Mouse (Mus musculus): Measurements from ENCODE around the gene C130032M10Rik.
"Not testable (repeated sequence)": the region's sequence is repeated elsewhere in the genome, so short reads cannot be mapped to it uniquely, and the experiment has no call there.

C130032M10Rik gene

DNA sequence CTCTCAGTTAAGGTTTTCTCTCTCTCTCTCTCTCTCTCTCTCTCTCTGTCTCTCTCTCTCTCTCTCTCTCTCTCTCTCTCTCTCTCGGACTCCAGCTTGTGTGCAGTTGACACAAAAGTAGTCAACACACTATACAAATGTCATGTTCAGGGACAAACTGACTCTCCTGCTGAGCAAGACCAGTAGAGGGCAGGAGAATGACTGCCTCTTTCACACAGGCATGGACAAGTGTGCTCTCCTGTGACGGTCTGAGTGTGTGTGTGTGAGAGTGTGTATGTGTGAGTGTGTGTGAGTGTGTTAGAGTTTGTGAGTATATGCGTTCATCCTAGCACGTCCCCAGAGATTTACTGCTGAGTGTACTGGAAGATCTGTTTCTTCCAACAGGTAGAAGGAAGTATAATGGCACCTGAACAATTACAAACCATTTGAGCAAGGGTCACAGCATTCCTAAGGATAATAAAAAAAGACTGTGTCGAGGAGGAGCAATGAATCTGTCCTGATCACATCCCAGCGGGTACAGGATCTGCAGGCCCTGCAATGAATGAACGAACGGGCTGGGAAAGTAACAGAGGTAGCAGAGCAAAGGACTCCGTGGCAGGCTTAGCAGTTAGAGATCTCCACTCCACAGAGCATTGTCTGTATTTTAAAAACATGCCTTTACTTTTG lies 3.4 kb downstream of the C130032M10Rik start:
- no peak for DNase-seq

DNA sequence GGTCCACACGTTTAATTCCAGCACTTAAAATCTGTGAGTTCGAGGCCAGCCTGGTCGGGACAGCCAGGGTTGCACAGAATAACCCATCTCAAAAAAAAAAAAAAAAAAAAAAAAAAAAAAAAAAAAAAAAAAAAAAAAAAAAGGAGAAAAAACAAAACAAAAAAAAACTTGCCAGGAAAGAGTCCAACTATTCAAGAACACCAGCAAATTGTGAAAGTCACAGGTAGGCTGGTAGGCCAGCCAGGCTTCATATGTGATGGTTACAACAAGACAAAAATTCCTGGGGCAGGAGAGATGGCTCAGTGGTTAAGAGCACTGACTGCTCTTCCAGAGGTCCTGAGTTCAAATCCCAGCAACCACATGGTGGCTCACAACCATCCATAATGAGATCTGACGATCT lies 5.0 kb downstream of the C130032M10Rik start:
- DNase-seq = not testable (repeated sequence)

DNA sequence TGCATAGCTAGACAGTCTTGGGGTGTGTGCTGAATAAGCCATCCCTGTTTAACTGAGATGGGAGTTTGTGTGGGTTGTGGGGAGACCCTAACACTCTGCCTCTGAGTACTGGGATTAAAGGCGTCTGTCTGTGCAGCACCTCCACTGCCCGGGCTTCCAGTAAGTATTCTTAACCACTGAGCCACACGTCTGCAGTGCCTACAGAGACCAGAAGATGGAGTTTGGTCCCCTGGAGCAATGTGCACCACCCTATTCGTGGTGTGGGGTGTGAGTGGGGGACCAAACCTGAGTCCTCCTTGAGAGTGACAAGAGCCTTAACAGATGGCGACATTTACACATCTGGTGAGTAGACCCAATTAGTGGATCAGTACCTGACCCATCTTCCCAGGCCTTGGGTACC lies 6.5 kb downstream of the C130032M10Rik start:
- no peak for DNase-seq

DNA sequence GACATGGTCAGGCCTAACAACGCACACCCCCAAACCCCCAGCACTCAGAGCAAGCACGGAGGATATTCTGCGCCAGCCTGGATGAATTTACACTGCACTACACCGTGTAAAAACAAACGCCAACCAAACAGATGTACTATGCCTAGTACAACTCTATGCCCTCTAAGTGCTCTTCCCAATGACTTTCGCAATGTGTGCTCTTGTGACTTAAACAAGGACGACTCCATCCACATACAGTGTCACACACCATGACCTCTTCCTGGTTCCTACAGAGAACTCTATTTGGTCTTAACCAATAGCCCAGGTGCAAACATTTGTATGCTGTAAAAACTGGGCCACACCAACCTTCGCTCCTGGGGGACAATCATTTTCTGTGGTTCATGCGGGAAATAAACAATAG lies 7.0 kb downstream of the C130032M10Rik start:
- DNase-seq = no peak

DNA sequence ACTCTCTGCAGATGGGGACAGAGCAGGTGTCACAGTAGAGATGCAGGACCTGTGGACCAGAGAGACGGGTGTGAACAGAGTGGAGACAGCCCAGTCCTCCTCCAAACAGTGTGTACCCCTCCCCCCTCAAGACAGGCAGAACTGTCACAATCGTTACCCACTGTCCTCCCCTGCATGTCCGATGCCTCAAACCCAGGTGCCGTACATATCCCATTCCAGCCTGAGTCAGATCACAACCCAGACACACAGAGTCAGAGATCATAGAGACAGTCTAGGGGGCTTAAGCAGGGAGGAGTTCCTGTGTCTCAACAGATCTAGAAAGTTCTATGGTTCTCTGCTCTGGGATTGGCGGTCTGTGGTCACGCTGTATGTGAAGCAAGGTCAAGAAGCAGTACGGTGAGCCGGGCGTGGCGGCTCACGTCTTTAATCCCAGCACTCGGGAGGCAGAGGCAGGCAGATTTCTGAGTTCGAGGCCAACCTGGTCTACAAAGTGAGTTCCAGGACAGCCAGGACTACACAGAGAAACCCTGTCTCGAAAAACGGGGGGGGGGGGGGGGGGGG lies 9.7 kb downstream of the C130032M10Rik start:
- no peak for DNase-seq

DNA sequence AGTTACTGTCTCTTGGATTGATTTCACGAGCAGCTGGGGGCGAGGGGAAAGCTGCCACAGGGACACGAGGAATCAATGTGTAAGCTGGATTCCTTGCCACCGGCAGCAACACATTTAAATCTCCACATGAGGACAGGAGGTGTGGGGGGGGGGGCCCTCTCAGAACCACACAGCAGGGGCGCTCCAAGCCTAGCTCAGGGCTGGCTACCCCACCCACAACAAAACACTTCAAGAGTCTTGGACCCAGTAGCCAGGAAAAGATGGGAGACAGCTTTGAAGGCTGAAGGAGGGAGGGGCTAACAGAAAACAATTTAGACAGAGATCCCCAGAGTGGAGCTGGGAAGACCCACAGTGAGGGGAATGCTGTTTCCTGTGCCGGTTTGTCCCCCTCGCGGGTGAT lies 10.4 kb downstream of the C130032M10Rik start:
- no peak for DNase-seq

DNA sequence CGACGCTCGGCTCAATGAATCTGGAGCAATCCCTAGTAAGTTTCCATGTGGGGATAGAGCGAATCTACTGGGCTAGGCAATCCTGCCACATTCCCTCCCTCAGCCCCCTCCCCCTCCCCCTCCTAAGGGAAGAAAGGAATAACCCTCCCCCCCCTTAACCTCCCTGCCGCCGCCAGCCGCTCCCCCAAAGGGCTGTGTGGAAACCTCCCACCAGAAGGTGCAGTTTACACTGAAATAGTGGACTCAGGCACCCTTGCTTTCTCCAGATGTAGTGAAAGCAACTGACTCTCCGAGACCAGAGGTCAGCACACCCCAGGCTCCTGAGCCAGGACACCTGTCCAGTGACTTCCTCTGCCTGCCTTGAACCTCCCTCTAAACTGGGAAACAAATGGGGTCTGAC lies 11.1 kb downstream of the C130032M10Rik start:
- no peak for DNase-seq

DNA sequence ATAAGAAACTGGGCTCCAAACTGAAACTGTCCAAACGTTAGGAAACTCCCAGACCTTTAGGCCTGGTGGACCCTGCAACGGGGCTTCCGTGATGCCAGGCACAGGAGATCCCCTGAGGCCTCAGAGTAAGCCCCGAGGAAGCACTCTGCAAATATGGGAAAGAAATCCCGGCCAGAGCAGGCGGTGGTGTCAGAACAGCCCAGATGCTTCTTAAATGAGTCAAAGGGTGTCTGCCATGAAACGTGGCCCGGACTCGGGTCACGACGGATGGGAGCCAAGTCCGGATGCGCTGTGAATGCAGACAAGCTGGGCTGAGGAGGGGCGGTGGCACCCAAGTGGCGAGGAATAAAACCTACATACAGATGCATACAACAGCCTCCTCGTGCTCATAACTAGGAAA lies 11.6 kb downstream of the C130032M10Rik start:
- DNase-seq = peak; percentile 65

DNA sequence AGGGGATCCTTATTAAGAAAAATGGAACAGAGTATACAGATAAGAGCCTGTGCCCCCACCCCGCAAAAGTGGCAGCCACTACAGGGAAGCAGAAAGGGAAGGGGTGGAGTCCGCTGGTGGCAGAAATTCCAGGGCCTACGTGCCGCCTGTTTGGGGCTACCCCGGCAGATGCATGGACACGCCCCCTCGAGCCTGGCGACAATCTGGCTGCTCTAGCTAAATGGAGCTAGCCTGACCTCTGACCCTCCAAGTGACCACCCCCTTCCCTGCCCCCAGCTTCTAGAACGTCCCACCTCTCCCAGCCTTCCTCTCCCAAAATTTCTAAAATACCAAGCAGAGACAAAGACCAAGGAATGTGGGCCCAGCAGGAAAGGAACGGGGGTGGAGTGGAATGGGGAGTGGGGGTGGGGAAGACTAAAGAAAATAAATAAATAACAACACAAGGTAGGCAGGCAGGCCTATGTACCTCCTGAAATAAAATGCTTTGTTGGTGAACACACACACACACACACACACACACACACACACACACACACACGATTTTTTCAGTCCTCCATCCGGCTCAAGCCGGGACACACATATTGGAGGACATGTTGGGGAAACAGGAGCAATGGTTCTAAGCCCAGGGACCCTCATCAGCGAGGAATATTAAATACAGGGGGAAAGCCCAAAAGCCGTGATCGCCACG lies 12.6 kb downstream of the C130032M10Rik start:
- DNase-seq = peak; percentile 47

DNA sequence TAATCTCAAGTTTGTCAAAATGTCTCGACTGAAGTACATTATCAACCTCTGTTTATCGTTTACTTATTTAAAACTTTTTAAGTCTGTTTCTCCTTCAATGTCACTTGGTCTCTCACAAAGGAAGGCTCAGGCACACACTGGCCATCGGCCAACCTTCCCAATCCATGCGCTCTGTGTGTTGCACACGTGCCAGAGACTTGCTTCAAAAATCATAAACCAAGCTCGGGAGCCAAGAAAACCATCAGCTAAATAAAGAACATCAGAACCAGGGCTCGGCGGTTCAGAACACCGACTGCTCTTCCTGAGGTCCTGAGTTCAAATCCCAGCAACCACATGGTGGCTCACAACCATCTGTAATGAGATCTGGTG lies 13.2 kb downstream of the C130032M10Rik start:
- DNase-seq = peak; percentile 38

DNA sequence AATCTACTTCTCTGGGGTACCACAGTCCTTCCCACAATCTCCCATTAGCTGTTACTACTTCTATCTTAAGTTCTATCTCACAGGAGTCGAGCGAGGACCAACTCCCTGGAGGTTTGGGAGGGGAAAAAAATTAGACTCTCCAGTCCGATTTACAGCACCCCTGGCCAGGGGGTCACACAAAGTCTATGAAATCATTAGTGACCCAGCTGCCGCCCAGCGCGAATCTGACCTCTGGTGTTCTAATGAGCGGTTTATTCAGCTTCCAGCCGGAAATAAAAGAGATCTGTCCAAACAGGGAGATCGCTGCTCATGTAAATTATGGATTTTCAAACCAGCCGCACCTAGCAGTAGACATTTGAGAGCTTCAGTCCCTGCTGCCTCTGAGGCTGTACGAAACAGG lies 15.8 kb downstream of the C130032M10Rik start:
- no peak for DNase-seq

DNA sequence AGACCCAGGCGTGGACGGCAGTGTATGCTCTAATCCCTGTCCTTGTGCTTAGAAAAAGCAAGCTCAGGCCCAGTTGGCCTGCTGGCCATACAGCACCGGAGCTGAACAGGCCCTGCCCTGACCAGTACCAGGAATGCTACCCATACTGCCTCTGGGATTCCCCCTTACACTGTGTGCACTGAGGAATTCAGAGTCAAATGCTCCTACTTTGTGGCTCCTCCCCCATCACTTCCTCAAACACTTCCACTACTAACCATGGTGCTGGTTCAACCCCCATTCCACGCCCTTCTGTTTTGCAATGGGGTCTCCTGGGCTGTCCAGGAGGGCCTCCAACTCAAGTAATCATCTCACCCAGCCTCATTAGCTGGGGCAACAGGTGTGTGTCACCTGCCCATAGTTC lies 18.4 kb downstream of the C130032M10Rik start:
- DNase-seq = no peak

DNA sequence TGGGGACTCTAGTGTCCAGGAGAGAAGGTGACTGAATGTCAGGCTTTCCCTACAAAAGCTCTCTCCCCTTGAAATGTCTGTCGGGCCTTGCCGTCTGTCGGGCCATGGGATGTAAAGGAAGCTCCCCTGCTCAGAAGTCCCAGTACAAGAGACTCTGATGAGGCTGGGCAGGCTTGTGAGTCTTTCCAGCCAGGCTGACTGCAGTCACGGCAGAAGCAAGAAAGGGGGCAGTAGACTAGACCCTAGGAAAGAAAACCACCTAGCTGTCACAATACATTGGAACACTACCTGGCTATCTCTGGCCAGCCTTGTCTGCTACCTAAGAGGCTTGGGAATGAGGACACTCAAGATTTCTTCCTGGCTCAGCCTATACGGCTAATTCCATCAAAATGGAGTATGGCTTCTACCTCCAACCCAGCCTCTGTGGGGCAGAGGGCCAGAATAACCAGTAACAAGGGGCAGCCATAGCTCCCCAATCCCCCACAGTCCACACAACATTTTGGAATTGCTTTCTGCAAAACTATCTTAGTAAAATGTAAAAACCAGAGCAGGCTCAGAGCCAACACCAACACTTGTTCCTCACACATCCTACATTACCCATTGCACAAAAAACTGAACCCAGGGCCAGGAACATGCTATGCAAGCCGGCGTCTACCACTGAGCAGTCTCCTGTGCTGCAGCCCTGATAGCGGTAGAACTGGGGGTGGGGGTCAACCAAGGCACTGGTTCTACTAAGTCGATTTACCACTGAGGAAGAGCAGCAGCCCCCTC lies 19.4 kb downstream of the C130032M10Rik start:
- no peak for DNase-seq

DNA sequence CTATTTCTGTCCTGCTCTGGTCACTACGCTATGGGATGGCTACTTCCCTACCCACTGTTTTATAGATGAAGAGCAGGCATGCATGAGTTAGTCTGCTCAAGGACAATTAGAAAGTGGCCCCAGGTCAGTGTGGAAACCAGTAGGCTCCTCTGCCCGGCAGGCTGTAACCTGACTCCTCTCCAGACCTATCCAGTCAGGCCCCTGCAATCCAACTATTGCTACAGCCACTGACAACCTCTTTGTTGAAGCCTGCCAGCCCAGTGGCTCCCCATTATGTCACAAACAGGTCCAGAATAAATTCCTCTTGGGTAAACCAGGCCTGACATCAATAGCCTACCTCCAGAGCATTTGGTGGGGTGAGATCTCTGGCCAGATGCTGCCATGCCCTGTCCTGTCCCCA lies 21.1 kb downstream of the C130032M10Rik start:
- no peak for DNase-seq

DNA sequence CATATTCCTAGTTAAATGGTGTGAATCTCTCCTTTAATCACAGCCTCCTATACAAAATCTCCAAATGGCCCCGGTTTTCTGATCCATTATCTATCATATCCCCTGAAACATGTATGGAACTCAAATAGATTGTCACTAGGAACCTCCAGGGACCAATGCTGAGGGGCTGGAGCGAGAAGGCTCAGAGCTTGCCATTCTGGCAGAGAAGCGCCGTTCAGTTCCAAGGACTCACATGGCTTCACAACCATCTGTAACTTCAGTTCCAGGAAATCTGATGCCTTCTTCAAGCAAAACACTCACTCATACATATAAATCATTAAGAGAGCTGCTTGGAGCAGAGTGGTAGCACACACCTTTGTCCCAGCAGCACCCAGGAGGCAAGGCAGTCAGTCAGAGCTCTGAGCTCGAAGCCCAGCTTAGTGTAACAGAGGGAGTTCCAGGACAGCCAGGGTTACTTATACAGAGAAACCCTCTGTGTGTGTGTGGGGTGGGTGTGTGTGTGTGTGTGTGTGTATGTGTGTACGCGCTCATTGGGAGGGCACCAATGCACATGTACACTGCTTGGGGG lies 23.6 kb downstream of the C130032M10Rik start:
- DNase-seq = no peak

DNA sequence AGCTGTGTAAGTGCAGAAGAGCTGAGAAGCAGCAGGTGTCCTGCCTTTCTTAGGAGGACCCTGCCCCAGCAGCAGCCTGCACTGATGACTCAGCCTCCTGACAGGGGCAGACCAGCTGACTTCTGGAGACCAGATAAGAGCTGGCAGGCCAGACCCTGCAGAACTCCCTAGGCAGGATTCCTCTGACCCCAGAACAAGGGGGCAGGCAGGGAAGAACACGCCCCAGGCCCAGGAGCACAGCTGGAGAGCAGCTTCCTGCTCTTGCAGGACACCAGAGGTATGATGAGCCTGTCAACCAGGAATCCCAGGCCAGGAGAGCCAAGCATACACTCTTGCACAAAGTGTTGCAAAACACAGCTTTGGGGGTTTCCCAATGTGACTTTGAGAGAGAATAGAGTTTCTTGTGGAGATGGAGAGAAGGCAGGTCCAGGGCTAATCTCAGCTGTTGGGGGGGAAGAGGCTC lies 25.8 kb downstream of the C130032M10Rik start:
- DNase-seq = no peak

DNA sequence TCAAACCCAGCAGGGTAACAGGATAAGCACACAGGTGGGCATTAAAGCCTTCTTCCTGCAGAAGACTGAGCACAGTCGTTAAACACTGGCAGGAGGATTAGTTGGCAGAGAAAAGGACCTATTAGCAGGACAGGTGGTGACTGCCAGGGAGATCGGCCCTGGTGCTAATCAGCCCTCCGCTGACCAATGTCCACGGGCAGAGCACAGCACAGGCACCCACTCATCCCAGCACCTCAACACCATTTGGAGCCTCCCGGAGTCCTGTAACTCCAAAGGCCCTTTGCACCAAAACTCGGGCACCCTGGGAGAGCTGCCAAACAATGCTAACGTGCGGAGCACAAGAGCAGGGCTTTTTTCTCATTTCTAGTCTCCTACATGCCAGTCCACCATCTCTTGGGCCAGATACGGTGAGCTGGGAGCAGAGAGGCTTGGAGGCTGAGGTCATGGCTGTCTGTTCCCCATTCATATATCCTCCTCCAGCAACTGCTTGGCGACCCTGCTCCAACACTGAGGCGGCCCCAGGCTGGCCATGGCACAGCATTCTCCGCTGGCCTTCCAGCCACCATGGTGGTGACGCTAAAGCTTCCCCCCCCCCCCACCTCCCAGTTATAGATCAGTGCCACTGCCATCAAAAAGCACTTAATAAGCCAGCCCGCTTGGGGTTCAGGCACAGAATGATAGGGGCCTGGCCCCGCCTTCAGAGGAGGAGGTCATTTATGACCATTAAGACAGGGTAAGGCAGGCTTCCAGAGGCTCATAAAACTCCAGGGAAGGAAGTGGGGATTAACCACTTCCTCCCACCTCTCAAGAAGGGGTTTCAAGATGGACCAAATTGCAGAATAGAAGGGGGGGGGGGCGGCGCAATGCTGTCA lies 28.6 kb downstream of the C130032M10Rik start:
- no peak for DNase-seq

DNA sequence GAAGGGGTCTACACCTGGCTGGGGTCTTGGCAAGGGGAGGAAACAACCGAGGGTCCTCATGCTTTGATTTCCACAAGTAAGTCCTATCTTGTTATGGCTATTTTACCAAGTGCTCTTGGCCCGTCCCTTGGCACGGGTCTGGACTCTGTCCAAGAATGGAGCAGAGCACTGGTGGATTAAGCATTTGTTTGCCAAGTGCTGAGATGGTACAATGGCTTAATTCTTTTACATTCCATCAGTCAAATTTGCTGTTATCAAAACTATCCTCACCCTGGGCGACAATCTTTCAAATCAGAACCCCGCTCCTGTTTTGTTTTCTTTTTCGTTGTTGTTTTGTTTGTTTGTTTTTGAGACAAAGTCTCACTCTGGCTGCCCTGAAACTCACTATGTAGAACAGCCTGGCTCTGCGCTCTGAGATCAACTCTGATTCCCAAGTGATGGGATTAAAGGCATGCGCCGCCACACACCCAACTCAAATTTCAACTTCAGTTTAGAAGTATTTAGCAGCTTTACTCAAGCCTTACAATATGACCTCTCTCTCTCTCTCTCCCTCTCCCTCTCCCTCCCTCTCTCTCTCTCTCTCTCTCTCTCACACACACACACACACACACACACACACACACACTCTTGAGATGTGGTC lies 29.4 kb downstream of the C130032M10Rik start:
- no peak for DNase-seq

DNA sequence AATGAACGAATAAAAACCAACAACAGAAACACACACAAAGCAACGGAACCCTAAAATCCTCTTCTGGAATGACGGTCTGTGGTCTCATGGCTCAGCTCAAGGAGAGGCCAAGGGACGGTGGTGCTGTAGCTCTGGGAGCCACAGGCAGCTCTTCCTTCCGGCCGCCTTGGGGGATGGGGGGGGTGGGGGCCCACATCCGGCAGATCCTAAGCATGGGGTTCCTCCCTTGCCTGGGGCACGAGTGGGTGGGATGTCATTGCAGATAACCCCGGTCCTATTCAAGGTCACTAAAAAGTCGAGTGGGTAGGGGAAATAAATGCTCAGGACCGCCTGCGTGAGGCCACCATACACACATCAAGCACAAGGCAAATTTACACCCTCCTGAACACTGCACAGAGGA lies 31.3 kb downstream of the C130032M10Rik start:
- DNase-seq = no peak

DNA sequence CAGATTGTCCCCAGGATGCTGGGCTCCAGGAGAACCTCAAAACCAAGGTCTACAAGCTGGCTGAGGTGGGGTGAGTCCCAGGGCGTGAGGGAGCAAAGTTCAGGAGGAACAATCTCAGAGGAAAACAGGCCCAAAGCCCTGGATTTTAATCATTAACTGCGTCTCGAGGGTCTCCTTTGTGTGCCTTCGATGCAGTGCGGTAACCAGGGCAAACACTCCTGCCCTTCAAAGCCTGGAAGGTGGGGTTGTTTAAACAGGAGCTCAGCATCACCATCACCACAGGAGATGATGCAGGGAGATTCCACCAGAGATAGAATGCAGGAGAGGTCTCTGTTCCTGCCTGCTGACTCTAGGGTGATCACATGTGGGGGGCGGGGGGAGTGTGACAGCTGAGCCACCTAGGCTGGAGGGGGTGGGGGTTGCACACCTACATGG lies 32.2 kb downstream of the C130032M10Rik start:
- no peak for DNase-seq

DNA sequence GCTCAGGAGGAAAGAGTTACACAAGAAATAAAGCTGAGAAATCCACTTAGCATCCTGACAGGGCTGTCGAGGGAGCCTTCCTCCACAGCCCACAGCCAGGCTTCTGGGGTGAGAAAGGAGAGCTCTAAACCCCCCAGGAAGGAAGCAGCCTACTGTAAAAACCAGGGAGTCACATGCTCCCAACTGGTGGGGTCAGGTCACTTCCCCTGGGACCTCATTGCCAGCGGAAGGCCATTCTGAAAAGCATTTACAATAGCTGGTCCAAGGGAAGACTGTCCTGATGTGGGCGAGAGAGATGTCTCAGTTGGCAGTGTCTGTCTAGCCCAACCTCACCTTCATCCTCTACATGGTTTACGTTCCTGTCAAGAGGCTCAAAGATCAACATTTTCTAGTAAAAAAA lies 33.0 kb downstream of the C130032M10Rik start:
- no peak for DNase-seq

DNA sequence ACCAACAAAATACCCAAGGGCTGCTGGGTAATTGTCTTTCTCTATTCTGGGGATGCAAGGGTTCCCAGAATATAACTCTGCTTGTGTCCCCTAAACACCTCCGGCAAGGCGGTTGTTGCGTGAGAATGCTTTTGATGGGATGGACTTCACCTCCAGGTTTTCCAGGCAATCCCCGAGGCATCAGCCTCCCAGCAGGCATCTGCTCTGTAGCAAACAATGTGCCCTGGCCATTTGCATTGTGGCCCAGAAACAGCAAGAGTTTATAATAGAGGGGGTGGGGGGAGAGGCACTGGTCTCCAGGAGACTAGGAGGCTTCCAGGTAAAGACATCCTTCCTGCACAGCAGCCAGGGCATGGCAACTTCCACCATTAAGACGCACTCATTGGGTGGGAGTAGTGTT lies 33.6 kb downstream of the C130032M10Rik start:
- DNase-seq = no peak

Data from lung, postnatal 14 days (tissue).